Mouse (Mus musculus) testis, postnatal 14 days (tissue): Measurements from ENCODE around the gene Vsig1.

Source experiments
- DNase-seq: peaks from one replicate; pipeline ENCODE4 v3.0.0; 2021; ENCODE audit warnings: low spot score

Vsig1 gene

GRCm38 (mm10) chrX:140907360-140907759 is at the start of gene Vsig1:
Gene Vsig1 (plus strand): TSS chrX:140907608.
- peak; percentile 25 for DNase-seq

GRCm38 (mm10) chrX:140862760-140863159 is 44.6 kb upstream of the Vsig1 start:
- no peak for DNase-seq

GRCm38 (mm10) chrX:140863431-140863830 is 44.0 kb upstream of the Vsig1 start:
- DNase-seq, result no peak

- DNase-seq, result no peak
Measured at GRCm38 (mm10) chrX:140887193-140887592, 20.2 kb upstream of the Vsig1 start.

GRCm38 (mm10) chrX:140891796-140892195 is 15.6 kb upstream of the Vsig1 start:
- no peak for DNase-seq

GRCm38 (mm10) chrX:140903487-140903886 is 3.9 kb upstream of the Vsig1 start:
- DNase-seq, result no peak

- DNase-seq, result no peak
Measured at GRCm38 (mm10) chrX:140921321-140921720, 13.9 kb downstream of the Vsig1 start.

GRCm38 (mm10) chrX:140932066-140932465 is 24.7 kb downstream of the Vsig1 start:
- no peak for DNase-seq

GRCm38 (mm10) chrX:140933263-140933662 is 25.9 kb downstream of the Vsig1 start:
- no peak for DNase-seq

GRCm38 (mm10) chrX:140936271-140936670 is 28.9 kb downstream of the Vsig1 start:
- DNase-seq, result no peak

- no peak for DNase-seq
Measured at GRCm38 (mm10) chrX:140953618-140954017, 46.2 kb downstream of the Vsig1 start.

- peak; percentile 91 for DNase-seq
Measured at GRCm38 (mm10) chrX:140956272-140956940, 49.0 kb downstream of the Vsig1 start, which contains the start of the genes Psmd10 and Atg4a. Gene Psmd10 (minus strand): TSS chrX:140956728. Gene Atg4a (plus strand): TSS chrX:140956907.

GRCm38 (mm10) chrX:140956959-140957358 is 49.6 kb downstream of the Vsig1 start:
- no peak for DNase-seq

GRCm38 (mm10) chrX:140978943-140979342 is 71.5 kb downstream of the Vsig1 start:
- DNase-seq, result no peak

- DNase-seq, result no peak
Measured at GRCm38 (mm10) chrX:140979546-140979945, 72.1 kb downstream of the Vsig1 start.

GRCm38 (mm10) chrX:140980163-140980562 is 72.8 kb downstream of the Vsig1 start:
- DNase-seq, result no peak

GRCm38 (mm10) chrX:140983206-140983960 is 76.0 kb downstream of the Vsig1 start:
- no peak for DNase-seq

GRCm38 (mm10) chrX:140984795-140985194 is 77.4 kb downstream of the Vsig1 start:
- DNase-seq, result no peak

GRCm38 (mm10) chrX:140985256-140985655 is 77.8 kb downstream of the Vsig1 start:
- no peak for DNase-seq
